Mouse (Mus musculus) limb, embryonic 11.5 days (tissue): ENCODE data around the gene Zdhhc19. TPM values are rescaled to one million over a fixed set of nuclear protein-coding genes. Genes with fewer than 3 reads are reported as not detected.

ENCODE experiments used
- ATAC-seq: fragments of 200-750 bp; cut with Nextera tagmentation; 2 replicates; pipeline ENCODE4 v1.8.0; 2017; ENCODE audit warnings: low read depth; ENCODE audit not compliant: insufficient number of reproducible peaks, low FRiP score, low TSS enrichment
- DNase-seq: peaks from one replicate; pipeline ENCODE4 v3.0.0-alpha.2; 2015; ENCODE audit warnings: low spot score
- H3K27ac ChIP-seq: fragments of 300-500 bp; sonication (generic); replicated peaks from 2 replicates; pipeline ENCODE4 v1.5.1; 2014; ENCODE audit warnings: low read depth, mild to moderate bottlenecking, low read length
- H3K27me3 ChIP-seq: fragments of 300-500 bp; sonication (generic); 2 replicates; pipeline ENCODE4 v1.6.1; 2014; ENCODE audit warnings: mild to moderate bottlenecking, low read length, mixed read lengths; ENCODE audit not compliant: control insufficient read depth, insufficient read depth
- H3K36me3 ChIP-seq: fragments of 300-500 bp; sonication (generic); 2 replicates; pipeline ENCODE4 v1.6.1; 2014; ENCODE audit warnings: mild to moderate bottlenecking, low read length, moderate library complexity, mixed read lengths; ENCODE audit not compliant: control insufficient read depth, insufficient read depth
- H3K4me1 ChIP-seq: fragments of 300-500 bp; sonication (generic); 2 replicates; pipeline ENCODE4 v1.6.1; 2014; ENCODE audit warnings: low read length, mixed read lengths; ENCODE audit not compliant: control insufficient read depth, insufficient read depth
- H3K4me2 ChIP-seq: fragments of 300-500 bp; sonication (generic); 2 replicates; pipeline ENCODE4 v1.6.1; 2014; ENCODE audit warnings: low read depth, mild to moderate bottlenecking, moderate library complexity; ENCODE audit not compliant: severe bottlenecking
- H3K4me3 ChIP-seq: fragments of 300-500 bp; sonication (generic); 2 replicates; pipeline ENCODE4 v1.5.1; 2014; ENCODE audit warnings: low read depth, low read length
- H3K9ac ChIP-seq: fragments of 300-500 bp; sonication (generic); 2 replicates; pipeline ENCODE4 v1.6.1; 2014; ENCODE audit warnings: mild to moderate bottlenecking, low read length
- H3K9me3 ChIP-seq: fragments of 300-500 bp; sonication (generic); 2 replicates; pipeline ENCODE4 v1.6.1; 2016; ENCODE audit warnings: low read length; ENCODE audit not compliant: control insufficient read depth
- WGBS: fragments of 180-500 bp; shearing (Covaris S2); extraction: QIAGEN DNeasy Blood & Tissue Kit; methylation state at CpG from one replicate; pipeline ENCODE4 v1.1.7; 2014; 5-methylcytosine and 5-hydroxymethylcytosine counted together
- polyA plus RNA-seq: library from polyadenylated mRNA; unstranded; fragments of >200 nt; fragmentation: Nextera tagmentation; extraction: Ambion mirVana; gene quantifications from 2 replicates; pipeline ENCODE4 v1.2.1, GENCODE M21; 2014

Gene Zdhhc19
- polyA plus RNA-seq, 1 experiment from 2014 or later, result not detected

DNA sequence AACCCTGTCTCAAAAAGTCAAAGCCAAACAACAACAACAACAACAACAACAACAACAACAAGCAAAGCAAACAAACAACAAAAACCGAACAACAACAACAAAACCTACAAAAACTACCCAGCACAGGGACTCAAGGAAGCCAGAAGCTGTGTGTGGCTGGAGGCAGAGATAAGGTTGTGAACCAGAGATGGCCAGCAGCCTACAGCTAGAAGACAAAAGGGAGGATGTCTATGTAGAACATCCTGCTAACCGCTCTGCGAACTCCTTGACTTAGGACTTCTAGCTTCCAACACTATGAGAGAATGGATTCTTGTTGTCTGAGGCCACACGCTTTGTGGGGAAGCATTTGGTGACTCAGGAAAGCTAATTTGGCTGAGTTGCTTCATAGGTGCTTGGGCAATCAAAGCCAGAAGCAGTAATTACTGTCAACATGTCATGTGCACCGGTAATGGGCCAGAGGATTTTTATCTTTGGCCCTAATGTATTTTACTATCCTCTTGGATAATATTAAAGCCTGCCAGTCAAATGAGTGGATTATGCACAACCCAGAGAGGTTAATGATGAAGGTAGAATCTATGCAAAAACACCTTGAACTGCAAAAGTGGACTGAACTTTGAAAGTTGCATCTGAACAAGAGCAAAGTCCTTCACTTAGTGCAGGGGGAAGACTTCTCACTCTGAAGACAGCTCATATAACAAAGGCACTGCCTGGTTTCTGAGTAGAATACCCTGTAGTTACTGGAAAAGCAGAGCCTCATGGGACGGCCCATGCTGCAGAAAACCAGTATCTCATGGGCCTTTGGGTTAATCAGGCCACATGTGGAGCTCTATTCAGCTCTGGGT lies 45.5 kb downstream of the Zdhhc19 start:
- ATAC-seq, result no peak
- no peaks in the 10 kb centered on the region for H3K36me3 ChIP-seq
- H3K9me3 ChIP-seq, result no peaks in the 10 kb centered on the region
- no peak overlapping the region for H3K4me3 ChIP-seq
- no peak overlapping the region for H3K4me2 ChIP-seq
- no peaks in the 10 kb centered on the region for H3K27me3 ChIP-seq
- no peak for DNase-seq
- WGBS, result 82% methylated on average over 6 of the region's 6 CpGs
- no peak overlapping the region for H3K27ac ChIP-seq
- no peak overlapping the region for H3K9ac ChIP-seq
- no peaks in the 10 kb centered on the region for H3K4me1 ChIP-seq

DNA sequence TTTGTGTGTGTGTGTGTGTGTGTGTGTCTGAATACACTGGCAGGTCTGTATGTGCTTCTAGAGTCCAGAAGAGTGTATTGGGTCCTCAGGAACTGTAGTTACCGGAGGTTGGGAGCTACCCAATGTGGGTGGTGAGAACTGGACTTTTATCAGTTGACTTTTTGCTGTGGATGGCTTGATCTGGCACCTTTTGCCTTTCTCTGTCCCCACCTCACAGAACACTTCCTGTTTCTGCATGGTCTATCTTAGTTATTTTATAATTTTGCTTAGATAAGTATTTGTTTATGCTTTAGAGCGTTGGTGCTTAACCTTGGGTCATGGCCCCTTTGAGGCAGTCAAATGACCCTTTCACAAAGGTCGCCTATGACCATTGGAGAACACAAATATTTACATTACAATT lies 47.4 kb downstream of the Zdhhc19 start:
- Histone ChIP-seq H3K9me3 (no peaks in the 10 kb centered on the region), H3K4me3 (no peak overlapping the region), H3K4me2 (no peak overlapping the region), H3K27me3 (no peaks in the 10 kb centered on the region), H3K9ac (no peak overlapping the region), H3K36me3 (no peaks in the 10 kb centered on the region), H3K4me1 (no peaks in the 10 kb centered on the region), H3K27ac (no peak overlapping the region)
- WGBS, result 87% methylated on average over 3 of the region's 3 CpGs
- ATAC-seq (no peak), DNase-seq (no peak)

DNA sequence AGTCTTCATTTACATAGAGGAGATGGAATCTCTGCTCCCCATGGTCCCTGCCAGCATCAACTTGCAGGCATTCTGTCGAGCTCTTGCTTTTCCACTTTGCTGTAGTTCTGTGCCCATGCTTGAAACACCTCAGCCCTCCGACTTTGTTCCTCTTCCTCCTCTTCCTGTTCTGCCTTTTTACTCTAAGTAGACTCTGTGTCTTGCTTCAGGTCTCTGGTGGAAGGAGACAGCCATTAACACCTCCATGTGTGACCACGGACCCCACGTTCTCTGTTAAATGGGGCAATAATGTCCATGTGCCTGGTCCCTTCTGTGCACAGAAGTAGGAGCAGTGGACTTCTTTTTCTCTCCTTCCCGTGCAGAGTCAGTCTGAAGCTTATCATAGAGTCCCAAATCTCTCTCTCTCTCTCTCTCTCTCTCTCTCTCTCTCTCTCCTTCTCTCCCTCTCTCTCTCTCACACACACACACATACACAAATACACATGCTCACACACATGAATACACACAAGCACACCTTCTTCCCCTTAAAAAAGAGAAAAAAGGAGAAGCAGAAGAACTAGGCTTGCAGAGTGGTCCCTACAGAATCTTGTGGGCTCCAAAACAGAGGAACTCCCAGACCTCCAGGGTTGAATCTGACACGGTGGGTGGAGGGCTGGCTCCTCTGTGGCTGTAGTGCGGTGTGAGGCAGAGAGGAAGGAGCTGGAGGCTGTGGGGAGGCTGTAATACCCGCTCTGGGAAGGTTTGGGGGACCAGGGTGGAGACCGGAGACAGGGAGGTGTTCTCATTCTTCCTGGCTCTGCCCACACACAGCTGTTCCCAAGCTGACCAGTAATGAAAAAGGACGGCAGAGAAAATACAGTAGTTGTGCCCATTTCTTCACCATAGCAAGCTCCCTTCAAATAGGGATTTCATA lies 51.3 kb downstream of the Zdhhc19 start:
- WGBS, result 61% methylated on average over 10 of the region's 10 CpGs
- no peak overlapping the region for H3K9ac ChIP-seq
- H3K36me3 ChIP-seq, result no peaks in the 10 kb centered on the region
- H3K4me3 ChIP-seq, result no peak overlapping the region
- DNase-seq, result no peak
- H3K4me2 ChIP-seq, result no peak overlapping the region
- ATAC-seq, result no peak
- no peaks in the 10 kb centered on the region for H3K9me3 ChIP-seq
- H3K27me3 ChIP-seq, result no peaks in the 10 kb centered on the region
- H3K27ac ChIP-seq, result no peak overlapping the region
- H3K4me1 ChIP-seq, result no peaks in the 10 kb centered on the region

DNA sequence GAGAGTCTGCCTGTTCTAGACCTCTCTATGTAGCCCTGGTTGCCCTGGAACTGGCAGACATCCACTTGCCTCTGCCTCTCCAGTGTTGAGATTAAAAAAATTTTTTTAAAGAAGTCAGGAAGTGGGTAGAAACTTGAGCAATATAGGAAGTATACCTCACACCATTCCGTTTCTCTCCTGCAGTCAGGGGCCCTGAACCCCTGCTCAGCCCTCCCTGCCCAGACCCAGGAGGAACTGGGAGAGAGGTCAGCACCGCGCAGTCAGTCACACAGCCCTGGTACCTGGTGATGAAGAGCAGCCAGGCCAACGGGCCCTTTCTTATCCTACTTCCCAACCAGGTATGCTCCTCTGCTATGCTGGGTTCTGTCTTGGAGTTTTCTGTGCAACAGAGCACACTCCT lies 54.0 kb downstream of the Zdhhc19 start:
- Histone ChIP-seq H3K4me1 (no peaks in the 10 kb centered on the region), H3K4me2 (no peak overlapping the region), H3K36me3 (no peaks in the 10 kb centered on the region), H3K9ac (no peak overlapping the region), H3K27ac (no peak overlapping the region), H3K9me3 (no peaks in the 10 kb centered on the region), H3K4me3 (no peak overlapping the region), H3K27me3 (no peaks in the 10 kb centered on the region)
- WGBS, result 93% methylated on average over 4 of the region's 4 CpGs
- DNase-seq (no peak), ATAC-seq (no peak)

DNA sequence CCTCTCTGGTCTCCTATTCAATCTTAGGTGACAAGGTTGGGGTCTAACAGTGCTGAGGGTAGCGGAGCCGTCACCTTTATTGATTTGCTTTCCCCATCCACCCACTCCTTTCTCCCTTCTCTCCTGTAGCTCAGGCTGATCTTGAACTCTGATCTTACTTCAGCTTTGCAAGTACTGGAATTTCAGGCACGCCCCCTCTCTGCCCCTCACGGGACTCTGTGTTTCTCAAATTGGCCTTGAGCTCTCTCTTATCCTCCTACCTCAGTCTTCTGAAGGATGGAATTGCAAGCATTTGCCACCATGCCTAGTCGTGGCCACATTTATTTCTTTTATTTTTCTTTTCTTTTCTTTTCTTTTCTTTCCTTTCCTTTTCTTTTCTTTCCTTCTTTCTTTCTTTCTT lies 54.4 kb downstream of the Zdhhc19 start:
- Histone ChIP-seq H3K9ac (no peak overlapping the region), H3K4me2 (no peak overlapping the region), H3K4me3 (no peak overlapping the region), H3K27ac (no peak overlapping the region), H3K36me3 (no peaks in the 10 kb centered on the region), H3K27me3 (no peaks in the 10 kb centered on the region), H3K4me1 (no peaks in the 10 kb centered on the region), H3K9me3 (no peaks in the 10 kb centered on the region)
- DNase-seq, result no peak
- WGBS, result 87% methylated on average over 5 of the region's 5 CpGs
- ATAC-seq, result no peak

DNA sequence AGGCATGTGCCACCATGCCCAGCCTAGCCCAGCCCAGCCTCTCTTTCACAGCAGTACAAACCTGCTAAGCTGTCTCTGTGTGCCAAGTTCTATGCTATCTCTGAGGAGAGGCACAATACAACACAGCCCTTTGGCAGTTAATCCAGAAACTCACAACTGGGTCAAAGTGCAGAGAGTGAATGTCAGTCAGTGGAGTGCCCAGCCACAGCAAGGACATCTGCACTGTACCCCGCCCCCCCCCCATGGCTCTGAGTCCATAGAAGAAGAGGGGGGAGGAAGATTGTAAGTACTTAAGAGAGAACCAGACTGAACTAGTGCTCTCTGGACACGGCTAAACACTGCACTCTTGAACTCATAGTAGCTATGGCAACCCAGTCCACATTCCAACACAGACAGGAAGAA lies 55.3 kb downstream of the Zdhhc19 start:
- H3K9ac ChIP-seq, result no peak overlapping the region
- WGBS, result 51% methylated on average over 2 of the region's 2 CpGs
- ATAC-seq (no peak), DNase-seq (no peak)
- no peaks in the 10 kb centered on the region for H3K36me3 ChIP-seq
- no peaks in the 10 kb centered on the region for H3K27me3 ChIP-seq
- no peak overlapping the region for H3K4me2 ChIP-seq
- no peaks in the 10 kb centered on the region for H3K4me1 ChIP-seq
- H3K9me3 ChIP-seq, result no peaks in the 10 kb centered on the region
- no peak overlapping the region for H3K27ac ChIP-seq
- H3K4me3 ChIP-seq, result no peak overlapping the region

DNA sequence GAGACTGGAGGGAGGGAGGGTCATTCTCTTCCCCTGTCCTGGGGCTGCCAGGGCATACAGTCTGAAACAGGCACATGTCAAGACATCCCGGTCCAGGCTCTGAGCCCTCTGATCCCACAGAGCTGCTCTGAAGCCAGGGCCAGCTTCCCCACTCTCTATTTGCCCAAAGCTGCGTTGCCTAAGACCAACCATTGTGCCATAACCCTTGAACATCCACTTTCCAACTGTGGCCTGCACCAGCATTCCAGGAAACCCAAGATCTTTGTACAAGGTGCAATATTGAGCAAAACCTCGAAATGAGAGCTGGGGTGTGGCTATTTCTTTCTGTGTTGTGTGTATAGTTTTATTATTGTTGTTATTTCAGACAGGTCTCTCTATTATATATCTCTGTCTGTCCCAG lies 59.5 kb downstream of the Zdhhc19 start:
- Histone ChIP-seq H3K27me3 (no peaks in the 10 kb centered on the region), H3K27ac (no peak overlapping the region), H3K9ac (no peak overlapping the region), H3K9me3 (no peaks in the 10 kb centered on the region), H3K4me2 (no peak overlapping the region), H3K4me1 (no peaks in the 10 kb centered on the region), H3K4me3 (no peak overlapping the region), H3K36me3 (no peaks in the 10 kb centered on the region)
- DNase-seq, result no peak
- 81% methylated on average over 3 of the region's 3 CpGs for WGBS
- ATAC-seq, result no peak

DNA sequence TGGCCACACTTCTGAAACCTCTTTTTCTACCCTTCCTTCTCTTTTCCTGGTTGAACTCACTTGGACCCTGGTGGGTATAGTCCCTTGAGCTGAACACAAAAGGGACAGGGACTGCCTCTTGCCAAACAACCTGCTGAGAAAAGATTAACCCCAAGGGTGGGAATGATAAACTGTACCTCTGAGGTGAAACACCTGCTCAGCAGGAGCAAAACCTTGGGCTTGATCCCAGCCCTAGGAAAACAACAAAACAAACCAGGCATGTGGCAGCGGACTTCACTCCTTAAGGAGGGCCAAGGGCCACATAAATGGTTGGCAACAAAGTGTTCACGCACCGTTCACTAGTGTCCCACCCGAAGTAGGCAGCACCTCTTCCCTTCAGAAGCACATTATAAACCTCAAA lies 63.4 kb downstream of the Zdhhc19 start:
- Histone ChIP-seq H3K9me3 (no peaks in the 10 kb centered on the region), H3K4me2 (no peak overlapping the region), H3K4me1 (no peaks in the 10 kb centered on the region), H3K9ac (no peak overlapping the region), H3K36me3 (no peaks in the 10 kb centered on the region), H3K27me3 (no peaks in the 10 kb centered on the region), H3K4me3 (no peak overlapping the region), H3K27ac (no peak overlapping the region)
- WGBS, result 73% methylated on average over 4 of the region's 4 CpGs
- no peak for ATAC-seq
- DNase-seq, result no peak
